Mouse (Mus musculus) brain, embryonic 14.5 days (tissue): ENCODE data around the gene Kbtbd12.

Experiments
- CTCF ChIP-seq: fragments of 200-500 bp; IDR thresholded peaks from 2 replicates; pipeline ENCODE4 v1.5.1; 2012; ENCODE audit warnings: inconsistent platforms, mild to moderate bottlenecking, moderate library complexity, borderline replicate concordance; ENCODE audit not compliant: insufficient read depth, insufficient read length; ENCODE audit errors: extremely low read depth
- POLR2A ChIP-seq: fragments of 200-500 bp; IDR thresholded peaks from 2 replicates; pipeline ENCODE4 v1.6.1; 2012; ENCODE audit warnings: mild to moderate bottlenecking, inconsistent platforms, borderline replicate concordance; ENCODE audit not compliant: poor library complexity, insufficient read depth, insufficient read length, severe bottlenecking; ENCODE audit errors: extremely low read depth

DNA sequence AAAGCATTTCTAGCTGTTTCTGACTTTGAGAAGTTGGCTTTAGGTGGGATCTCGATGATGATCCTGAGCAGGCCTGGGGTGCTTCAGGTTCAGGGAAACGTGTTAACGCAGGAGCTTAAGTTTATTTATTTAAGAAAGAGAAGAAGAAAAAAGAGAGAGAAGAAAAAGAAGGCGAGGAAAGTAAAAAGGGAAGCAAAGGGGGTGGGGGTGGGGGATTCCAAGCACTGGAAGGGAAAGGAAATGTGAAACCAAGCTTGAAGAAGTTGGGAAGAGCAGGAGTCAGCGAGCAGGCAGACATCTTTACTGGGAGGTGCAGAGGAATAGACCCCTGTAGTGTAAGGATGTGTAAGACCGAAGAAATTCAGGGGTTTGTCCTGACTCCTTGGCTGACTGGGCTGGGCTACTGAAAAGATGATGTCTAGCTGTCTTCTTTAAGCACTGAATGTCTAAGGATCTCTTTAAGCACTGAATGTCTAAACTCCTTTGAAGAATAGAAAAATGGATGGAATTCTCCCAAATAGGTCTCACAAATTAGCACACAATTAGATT is 1.7 kb upstream of the Kbtbd12 start:
- TF ChIP-seq CTCF (no peak), POLR2A (no peak)
